Mouse (Mus musculus): ENCODE data around the gene Arhgef17. TPM values are rescaled to one million over a fixed set of nuclear protein-coding genes. Genes with fewer than 3 reads are reported as not detected.

Gene Arhgef17
- polyA plus RNA-seq, 1 experiment from 2014 or later = 5.0 TPM

DNA sequence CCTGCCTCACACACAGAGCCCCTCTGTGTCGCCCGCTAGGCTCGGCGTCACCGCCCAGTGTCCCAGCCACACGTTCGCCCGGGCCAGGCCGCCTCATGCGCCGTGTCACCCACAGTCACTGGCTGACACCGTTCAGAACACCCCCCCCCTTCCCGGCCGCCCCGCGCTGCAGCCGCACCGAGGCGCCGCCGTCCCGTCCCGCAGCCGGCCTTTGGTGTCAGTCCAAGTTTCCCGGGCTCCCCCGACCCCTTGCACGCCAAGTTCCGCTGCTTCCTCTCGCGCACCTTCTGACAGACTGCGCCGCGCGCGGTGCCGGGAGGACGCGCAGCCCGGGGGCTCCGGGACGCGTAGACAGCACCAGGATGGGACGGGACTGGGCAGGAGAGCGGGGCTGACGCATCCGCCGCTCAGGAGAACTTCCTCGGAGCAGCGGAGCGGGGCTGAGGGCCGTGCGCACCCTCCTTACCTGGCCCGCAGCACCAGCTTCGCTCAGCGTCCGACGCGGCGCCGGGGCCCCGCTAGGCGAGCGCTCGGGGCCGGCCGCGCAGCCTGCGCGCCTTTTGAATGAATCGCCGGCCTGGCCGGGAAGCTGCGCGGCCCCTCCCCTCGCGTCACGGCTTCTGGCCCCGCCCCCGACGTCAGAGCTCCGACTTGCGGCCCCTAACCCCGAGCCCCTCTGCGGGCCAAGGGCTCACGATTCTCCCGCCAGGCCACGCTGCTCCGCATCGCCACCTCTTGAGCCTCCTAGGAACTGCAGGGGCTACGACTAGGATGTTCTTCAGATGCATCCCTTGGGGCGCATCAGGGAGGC lies 68.9 kb downstream of the Arhgef17 start, which contains the start of gene Relt:
Gene Relt (minus strand): TSS at position 619 of the 811 bp plus-strand sequence.
- peak within 1 kb of the TSS; percentile 98 for H3K4me2 ChIP-seq (replicated peaks)
- peaks cover 2% of the 10 kb centered on the region; the same call in 1 of the 2 replicates for H3K4me1 ChIP-seq (replicated peaks)
- no peaks in the 10 kb centered on the region for H3K9me3 ChIP-seq
- H3K9ac ChIP-seq = peak within 1 kb of the TSS; percentile 71
- H3K27me3 ChIP-seq (replicated peaks) = no peaks in the 10 kb centered on the region
- under 1% methylated on average over 90 of the region's 91 CpGs for WGBS
- ATAC-seq = peak; percentile 95
- peak within 1 kb of the TSS; percentile 76 for H3K4me3 ChIP-seq (replicated peaks)
- H3K36me3 ChIP-seq = no peaks in the 10 kb centered on the region
- H3K27ac ChIP-seq = peak within 1 kb of the TSS; percentile 74

GRCm38 (mm10) chr7:100862353-100862752 lies 69.6 kb downstream of the Arhgef17 start:
- peak overlapping the region; percentile 71 for H3K9ac ChIP-seq
- H3K27ac ChIP-seq = peak overlapping the region; percentile 74; the same call in 1 of the 2 replicates
- peak overlapping the region; percentile 98 for H3K4me2 ChIP-seq (replicated peaks)
- no peaks in the 10 kb centered on the region for H3K9me3 ChIP-seq
- peaks cover 2% of the 10 kb centered on the region; the same call in 1 of the 2 replicates for H3K4me1 ChIP-seq (replicated peaks)
- peak; percentile 5; the same call in 1 of the 2 replicates for ATAC-seq
- WGBS = 16% methylated on average over 4 of the region's 4 CpGs
- H3K36me3 ChIP-seq = no peaks in the 10 kb centered on the region
- H3K27me3 ChIP-seq (replicated peaks) = no peaks in the 10 kb centered on the region
- peak overlapping the region; percentile 76 for H3K4me3 ChIP-seq (replicated peaks)

DNA sequence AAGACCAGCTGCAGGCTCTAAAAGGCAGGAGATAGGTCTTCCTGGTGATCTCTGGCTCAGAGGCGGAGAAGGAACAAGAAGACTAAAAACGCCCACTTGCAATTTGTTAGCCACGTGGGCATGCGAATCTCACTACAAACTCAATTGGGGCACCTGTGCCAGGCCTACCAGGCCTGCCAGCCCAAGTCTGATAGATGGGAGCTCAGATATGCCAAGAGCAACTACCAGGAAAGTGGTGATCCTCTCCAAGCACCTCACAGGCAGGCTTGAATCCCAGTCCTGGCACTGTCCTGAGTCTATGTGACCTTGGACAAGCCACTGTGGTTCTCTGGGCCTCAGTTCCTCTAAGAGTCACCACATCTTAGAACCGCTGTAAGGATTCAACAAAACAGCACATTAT lies 70.7 kb downstream of the Arhgef17 start:
- no peaks in the 10 kb centered on the region for H3K36me3 ChIP-seq
- H3K4me3 ChIP-seq (replicated peaks) = no peak overlapping the region
- H3K4me2 ChIP-seq (replicated peaks) = no peak overlapping the region
- no peaks in the 10 kb centered on the region for H3K27me3 ChIP-seq (replicated peaks)
- no peak overlapping the region for H3K27ac ChIP-seq
- no peaks in the 10 kb centered on the region for H3K9me3 ChIP-seq
- 88% methylated on average over 5 of the region's 5 CpGs for WGBS
- ATAC-seq = no peak
- peaks cover 4% of the 10 kb centered on the region; the same call in 1 of the 2 replicates for H3K4me1 ChIP-seq (replicated peaks)
- no peak overlapping the region for H3K9ac ChIP-seq

GRCm38 (mm10) chr7:100860450-100860849 lies 71.5 kb downstream of the Arhgef17 start:
- Histone ChIP-seq H3K27ac (no peak overlapping the region), H3K27me3 (replicated peaks) (no peaks in the 10 kb centered on the region), H3K9me3 (no peaks in the 10 kb centered on the region), H3K4me2 (replicated peaks) (no peak overlapping the region), H3K4me1 (replicated peaks) (peaks cover 12% of the 10 kb centered on the region), H3K4me3 (replicated peaks) (no peak overlapping the region), H3K9ac (no peak overlapping the region), H3K36me3 (no peaks in the 10 kb centered on the region)
- WGBS = 77% methylated on average over 3 of the region's 3 CpGs
- ATAC-seq = no peak

DNA sequence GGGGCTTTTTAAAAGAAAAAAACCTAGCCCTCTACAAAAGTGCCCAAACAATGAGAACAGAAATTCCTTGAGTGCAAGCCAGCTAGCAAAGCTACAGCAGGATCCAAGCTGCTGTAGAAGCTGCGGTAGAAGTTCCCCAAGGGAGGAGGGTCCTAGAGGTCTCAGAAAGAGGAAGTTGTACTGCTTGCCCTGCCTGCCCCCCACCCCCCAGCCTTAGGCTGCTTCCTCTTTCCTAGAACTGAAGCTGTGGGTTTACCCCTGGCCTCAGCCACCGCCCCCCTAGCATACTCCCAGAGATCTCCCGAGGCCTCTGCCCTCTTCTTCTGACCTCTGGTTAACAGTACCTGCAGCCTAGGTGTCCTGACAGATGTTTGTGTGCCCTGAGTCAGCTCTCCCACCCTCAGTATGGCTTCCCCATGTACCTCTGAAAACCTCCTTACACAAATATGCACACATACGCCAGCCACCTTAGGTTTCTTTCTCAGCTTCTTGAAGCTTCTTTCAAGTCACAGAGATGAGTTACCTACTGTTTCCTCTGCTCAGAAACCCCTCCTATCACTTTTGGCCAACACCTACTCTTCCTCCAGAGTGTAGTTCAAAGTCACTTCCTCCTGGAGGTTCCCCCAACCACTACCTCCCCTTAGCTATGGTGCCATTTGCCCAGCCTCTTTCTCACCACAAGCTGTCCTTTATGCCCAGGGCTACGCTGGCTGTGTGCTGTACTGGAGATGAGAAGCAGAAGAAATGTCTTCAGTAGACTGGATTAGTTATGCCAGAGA lies 75.9 kb downstream of the Arhgef17 start:
- no peak for ATAC-seq
- WGBS = 59% methylated on average over 5 of the region's 5 CpGs
- Histone ChIP-seq H3K4me3 (replicated peaks) (no peak overlapping the region), H3K9me3 (no peaks in the 10 kb centered on the region), H3K4me2 (replicated peaks) (no peak overlapping the region), H3K9ac (no peak overlapping the region), H3K4me1 (replicated peaks) (peaks cover 35% of the 10 kb centered on the region), H3K36me3 (no peaks in the 10 kb centered on the region), H3K27me3 (replicated peaks) (no peaks in the 10 kb centered on the region), H3K27ac (no peak overlapping the region)

- H3K9ac ChIP-seq = no peak overlapping the region
- H3K27me3 ChIP-seq (replicated peaks) = no peaks in the 10 kb centered on the region
- WGBS = 48% methylated on average over 4 of the region's 4 CpGs
- H3K36me3 ChIP-seq = no peaks in the 10 kb centered on the region
- no peak overlapping the region for H3K27ac ChIP-seq
- H3K4me1 ChIP-seq (replicated peaks) = peaks cover 35% of the 10 kb centered on the region
- ATAC-seq = no peak
- no peaks in the 10 kb centered on the region for H3K9me3 ChIP-seq
- H3K4me3 ChIP-seq (replicated peaks) = no peak overlapping the region
- 0 out of 2 replicates have a peak overlapping the region, but pooled peaks have one; percentile 9 for H3K4me2 ChIP-seq (replicated peaks)
Measured at GRCm38 (mm10) chr7:100855300-100855699, 76.6 kb downstream of the Arhgef17 start.

- no peak overlapping the region for H3K27ac ChIP-seq
- H3K9me3 ChIP-seq = no peaks in the 10 kb centered on the region
- peaks cover 35% of the 10 kb centered on the region for H3K4me1 ChIP-seq (replicated peaks)
- 72% methylated on average over 5 of the region's 5 CpGs for WGBS
- H3K27me3 ChIP-seq (replicated peaks) = no peaks in the 10 kb centered on the region
- H3K4me2 ChIP-seq (replicated peaks) = no peak overlapping the region
- ATAC-seq = no peak
- no peak overlapping the region for H3K9ac ChIP-seq
- H3K36me3 ChIP-seq = no peaks in the 10 kb centered on the region
- no peak overlapping the region for H3K4me3 ChIP-seq (replicated peaks)
Measured at GRCm38 (mm10) chr7:100854861-100855260, 77.0 kb downstream of the Arhgef17 start.

GRCm38 (mm10) chr7:100854137-100854814 lies 77.6 kb downstream of the Arhgef17 start:
- no peaks in the 10 kb centered on the region for H3K9me3 ChIP-seq
- ATAC-seq = no peak
- WGBS = 59% methylated on average over 6 of the region's 6 CpGs
- peaks cover 35% of the 10 kb centered on the region for H3K4me1 ChIP-seq (replicated peaks)
- H3K27ac ChIP-seq = no peak overlapping the region
- H3K4me2 ChIP-seq (replicated peaks) = no peak overlapping the region
- H3K36me3 ChIP-seq = no peaks in the 10 kb centered on the region
- H3K9ac ChIP-seq = no peak overlapping the region
- H3K4me3 ChIP-seq (replicated peaks) = no peak overlapping the region
- H3K27me3 ChIP-seq (replicated peaks) = no peaks in the 10 kb centered on the region

- WGBS = 67% methylated on average over 3 of the region's 3 CpGs
Measured at GRCm38 (mm10) chr7:100853396-100853795, 78.5 kb downstream of the Arhgef17 start.

GRCm38 (mm10) chr7:100851481-100852356 lies 80.2 kb downstream of the Arhgef17 start:
- Histone ChIP-seq H3K27ac (0 out of 2 replicates have a peak overlapping the region, but pooled peaks have one; percentile 9), H3K36me3 (no peaks in the 10 kb centered on the region), H3K4me3 (replicated peaks) (no peak overlapping the region), H3K4me2 (replicated peaks) (no peak overlapping the region), H3K4me1 (replicated peaks) (peaks cover 35% of the 10 kb centered on the region), H3K27me3 (replicated peaks) (no peaks in the 10 kb centered on the region), H3K9ac (no peak overlapping the region), H3K9me3 (no peaks in the 10 kb centered on the region)
- no peak for ATAC-seq
- 57% methylated on average over 9 of the region's 9 CpGs for WGBS

More at GRCm38 (mm10) chr7:100853396-100853795, 78.5 kb downstream of the Arhgef17 start:
- Histone ChIP-seq H3K4me2 (replicated peaks) (no peak overlapping the region), H3K9ac (no peak overlapping the region), H3K4me1 (replicated peaks) (peaks cover 35% of the 10 kb centered on the region), H3K9me3 (no peaks in the 10 kb centered on the region), H3K27me3 (replicated peaks) (no peaks in the 10 kb centered on the region), H3K4me3 (replicated peaks) (no peak overlapping the region), H3K36me3 (no peaks in the 10 kb centered on the region), H3K27ac (no peak overlapping the region)
- no peak for ATAC-seq

- no peak overlapping the region for H3K9ac ChIP-seq
- H3K27ac ChIP-seq = no peak overlapping the region
- H3K27me3 ChIP-seq (replicated peaks) = no peaks in the 10 kb centered on the region
- H3K36me3 ChIP-seq = no peaks in the 10 kb centered on the region
- 91% methylated on average over 2 of the region's 2 CpGs for WGBS
- H3K4me1 ChIP-seq (replicated peaks) = peaks cover 29% of the 10 kb centered on the region
- H3K4me3 ChIP-seq (replicated peaks) = no peak overlapping the region
- ATAC-seq = no peak
- H3K9me3 ChIP-seq = no peaks in the 10 kb centered on the region
- H3K4me2 ChIP-seq (replicated peaks) = no peak overlapping the region
Measured at GRCm38 (mm10) chr7:100849508-100849907, 82.4 kb downstream of the Arhgef17 start.
